Mouse (Mus musculus): ENCODE measurements around the gene F5.
"Not testable (repeated sequence)": the region's sequence is repeated elsewhere in the genome, so short reads cannot be mapped to it uniquely, and the experiment has no call there.

Gene F5

GRCm38 (mm10) chr1:164215540-164215939 is 63.9 kb downstream of the F5 start:
- in situ Hi-C loops (cut with MboI; ENCODE audit: low pct_unique_long_range_greater_than_20kb in 1 of 2, low sequenced_read_pairs in 2 of 2, unreplicated experiment in 1 of 2): no loop called here

- in situ Hi-C loops (cut with MboI; ENCODE audit: low pct_unique_long_range_greater_than_20kb in 1 of 2, low sequenced_read_pairs in 2 of 2, unreplicated experiment in 1 of 2): no loop called here
Observed at GRCm38 (mm10) chr1:164217791-164218685, 66.4 kb downstream of the F5 start.

- in situ Hi-C loops (cut with MboI; ENCODE audit: low pct_unique_long_range_greater_than_20kb in 1 of 2, low sequenced_read_pairs in 2 of 2, unreplicated experiment in 1 of 2): no loop called here
Observed at GRCm38 (mm10) chr1:164220261-164220660, 68.6 kb downstream of the F5 start.

- in situ Hi-C loops (cut with MboI; ENCODE audit: low pct_unique_long_range_greater_than_20kb in 1 of 2, low sequenced_read_pairs in 2 of 2, unreplicated experiment in 1 of 2): no loop called here
Observed at GRCm38 (mm10) chr1:164223089-164223488, 71.5 kb downstream of the F5 start.

GRCm38 (mm10) chr1:164231937-164232570 is 80.4 kb downstream of the F5 start:
- in situ Hi-C loops (cut with MboI; ENCODE audit: low pct_unique_long_range_greater_than_20kb in 1 of 2, low sequenced_read_pairs in 2 of 2, unreplicated experiment in 1 of 2): not testable (repeated sequence)

GRCm38 (mm10) chr1:164233447-164233846 is 81.8 kb downstream of the F5 start:
- in situ Hi-C loops (cut with MboI; ENCODE audit: low pct_unique_long_range_greater_than_20kb in 1 of 2, low sequenced_read_pairs in 2 of 2, unreplicated experiment in 1 of 2): no loop called here

- in situ Hi-C loops (cut with MboI; ENCODE audit: low pct_unique_long_range_greater_than_20kb in 1 of 2, low sequenced_read_pairs in 2 of 2, unreplicated experiment in 1 of 2): no loop called here
Observed at GRCm38 (mm10) chr1:164235078-164235477, 83.4 kb downstream of the F5 start.

GRCm38 (mm10) chr1:164236078-164236477 is 84.4 kb downstream of the F5 start:
- in situ Hi-C loops (cut with MboI; ENCODE audit: low pct_unique_long_range_greater_than_20kb in 1 of 2, low sequenced_read_pairs in 2 of 2, unreplicated experiment in 1 of 2): no loop called here

GRCm38 (mm10) chr1:164241494-164241893 is 89.9 kb downstream of the F5 start:
- in situ Hi-C loops (cut with MboI; ENCODE audit: low pct_unique_long_range_greater_than_20kb in 1 of 2, low sequenced_read_pairs in 2 of 2, unreplicated experiment in 1 of 2): no loop called here

- in situ Hi-C loops (cut with MboI; ENCODE audit: low pct_unique_long_range_greater_than_20kb in 1 of 2, low sequenced_read_pairs in 2 of 2, unreplicated experiment in 1 of 2): no loop called here
Observed at GRCm38 (mm10) chr1:164242809-164243208, 91.2 kb downstream of the F5 start.

- in situ Hi-C loops (cut with MboI; ENCODE audit: low pct_unique_long_range_greater_than_20kb in 1 of 2, low sequenced_read_pairs in 2 of 2, unreplicated experiment in 1 of 2): no loop called here
Observed at GRCm38 (mm10) chr1:164247442-164247841, 95.8 kb downstream of the F5 start.

- in situ Hi-C loops (cut with MboI; ENCODE audit: low pct_unique_long_range_greater_than_20kb in 1 of 2, low sequenced_read_pairs in 2 of 2, unreplicated experiment in 1 of 2): no loop called here
Observed at GRCm38 (mm10) chr1:164247971-164248370, 96.3 kb downstream of the F5 start.

- in situ Hi-C loops (cut with MboI; ENCODE audit: low pct_unique_long_range_greater_than_20kb in 1 of 2, low sequenced_read_pairs in 2 of 2, unreplicated experiment in 1 of 2): no loop called here
Observed at GRCm38 (mm10) chr1:164248465-164249331, 97.1 kb downstream of the F5 start, which contains the start of gene Slc19a2. Slc19a2 (plus strand) TSS chr1:164249046.

GRCm38 (mm10) chr1:164249332-164249711 is 97.7 kb downstream of the F5 start:
- in situ Hi-C loops (cut with MboI; ENCODE audit: low pct_unique_long_range_greater_than_20kb in 1 of 2, low sequenced_read_pairs in 2 of 2, unreplicated experiment in 1 of 2): no loop called here

- in situ Hi-C loops (cut with MboI; ENCODE audit: low pct_unique_long_range_greater_than_20kb in 1 of 2, low sequenced_read_pairs in 2 of 2, unreplicated experiment in 1 of 2): no loop called here
Observed at GRCm38 (mm10) chr1:164250391-164251150, 98.9 kb downstream of the F5 start.

- in situ Hi-C loops (cut with MboI; ENCODE audit: low pct_unique_long_range_greater_than_20kb in 1 of 2, low sequenced_read_pairs in 2 of 2, unreplicated experiment in 1 of 2): no loop called here
Observed at GRCm38 (mm10) chr1:164251438-164251837, 99.8 kb downstream of the F5 start.

- in situ Hi-C loops (cut with MboI; ENCODE audit: low pct_unique_long_range_greater_than_20kb in 1 of 2, low sequenced_read_pairs in 2 of 2, unreplicated experiment in 1 of 2): no loop called here
Observed at GRCm38 (mm10) chr1:164252551-164252950, 100.9 kb downstream of the F5 start.

- in situ Hi-C loops (cut with MboI; ENCODE audit: low pct_unique_long_range_greater_than_20kb in 1 of 2, low sequenced_read_pairs in 2 of 2, unreplicated experiment in 1 of 2): no loop called here
Observed at GRCm38 (mm10) chr1:164254836-164255235, 103.2 kb downstream of the F5 start.

Data from mouse embryonic stem cell (cell line).